8 mouse cellular contexts compared by ENCODE assay signal in genomic region chr1:44148706-44149105, GRCm38 (mm10). TPM values are rescaled to one million over a fixed set of nuclear protein-coding genes. Genes with fewer than 3 reads are reported as not detected.
DNase-seq lines count a peak whose midpoint lies in the region; ATAC-seq and TF ChIP-seq lines count a peak whose summit lies in the region.

No protein-coding gene starts in this region.

- no peak for ATAC-seq in kidney, embryonic 14.5 days (ENCODE audit: low FRiP score, low TSS enrichment)
- ATAC-seq in hindbrain, embryonic 11.5 days (ENCODE audit: low FRiP score), result no peak
- no peak for ATAC-seq in midbrain, embryonic 13.5 days

- no peaks in the 10 kb centered on the region for H3K4me1 ChIP-seq in kidney, embryonic 14.5 days (ENCODE audit: control insufficient read depth, insufficient read depth, low read length)
- 0 out of 2 replicates have a peak, but pooled peaks cover 3% of the 10 kb centered on the region for H3K4me1 ChIP-seq in bone marrow macrophage, adult 2 months (ENCODE audit: control insufficient read depth, insufficient read depth, low read length)
- no peaks in the 10 kb centered on the region for H3K4me1 ChIP-seq in hindbrain, embryonic 11.5 days (replicated peaks; ENCODE audit: control insufficient read depth, insufficient read depth, low read length)
- H3K4me1 ChIP-seq in midbrain, embryonic 13.5 days (replicated peaks), result peaks cover 15% of the 10 kb centered on the region

- peak overlapping the region; percentile 55 for H3K4me2 ChIP-seq in kidney, embryonic 14.5 days (replicated peaks; ENCODE audit: low read depth, low read length)
- H3K4me2 ChIP-seq in hindbrain, embryonic 11.5 days (replicated peaks; ENCODE audit: low read depth, low read length), result peak overlapping the region; percentile 60
- H3K4me2 ChIP-seq in midbrain, embryonic 13.5 days (replicated peaks), result peak overlapping the region; percentile 65

- TF ChIP-seq CTCF in bone marrow macrophage, adult 2 months (IDR thresholded peaks at IDR 0.05; ENCODE audit: low read depth, low read length), result no peak

- H3K9me3 ChIP-seq in kidney, embryonic 14.5 days (ENCODE audit: control insufficient read depth, low read length), result no peaks in the 10 kb centered on the region
- no peaks in the 10 kb centered on the region for H3K9me3 ChIP-seq in hindbrain, embryonic 11.5 days (ENCODE audit: control insufficient read depth, low read length)
- H3K9me3 ChIP-seq in midbrain, embryonic 13.5 days, result no peaks in the 10 kb centered on the region

- DNase-seq in kidney, postnatal 36 days, result no peak
- peak; percentile 38 for DNase-seq in hindbrain, embryonic 11.5 days (ENCODE audit: low spot score)
- no peak for DNase-seq in right cerebral cortex, postnatal 14 days
- no peak for DNase-seq in cerebellum, postnatal 25 days
- DNase-seq in thymus, postnatal 25 days, result no peak

- 29% methylated on average over 6 of the region's 6 CpGs for WGBS in kidney, embryonic 14.5 days
- WGBS in hindbrain, embryonic 11.5 days, result 49% methylated on average over 6 of the region's 6 CpGs
- 34% methylated on average over 6 of the region's 6 CpGs for WGBS in midbrain, embryonic 13.5 days

- H3K27ac ChIP-seq in kidney, embryonic 14.5 days (ENCODE audit: low read depth, low read length), result no peak overlapping the region
- H3K27ac ChIP-seq in bone marrow macrophage, adult 2 months (ENCODE audit: insufficient read depth, low read depth, low read length), result no peak overlapping the region
- H3K27ac ChIP-seq in hindbrain, embryonic 11.5 days (ENCODE audit: low read depth, low read length), result peak overlapping the region; percentile 98; the same call in 1 of the 2 replicates
- H3K27ac ChIP-seq in midbrain, embryonic 13.5 days, result no peak overlapping the region; the same call in 1 of the 2 replicates

- H3K36me3 ChIP-seq in kidney, embryonic 14.5 days (ENCODE audit: control insufficient read depth, insufficient read depth, low read length), result peaks cover 3% of the 10 kb centered on the region; the same call in 1 of the 2 replicates
- no peaks in the 10 kb centered on the region for H3K36me3 ChIP-seq in hindbrain, embryonic 11.5 days (ENCODE audit: control insufficient read depth, insufficient read depth, low read length)
- H3K36me3 ChIP-seq in midbrain, embryonic 13.5 days, result peaks cover 6% of the 10 kb centered on the region; the same call in 1 of the 2 replicates

- H3K4me3 ChIP-seq in kidney, embryonic 14.5 days (ENCODE audit: low read length), result peak overlapping the region; percentile 76
- H3K4me3 ChIP-seq in bone marrow macrophage, adult 2 months (ENCODE audit: insufficient read depth, low read length), result peak overlapping the region; percentile 70
- H3K4me3 ChIP-seq in hindbrain, embryonic 11.5 days (ENCODE audit: low read depth, low read length), result peak overlapping the region; percentile 78
- H3K4me3 ChIP-seq in midbrain, embryonic 13.5 days (replicated peaks), result peak overlapping the region; percentile 86

- no peaks in the 10 kb centered on the region for H3K27me3 ChIP-seq in kidney, embryonic 14.5 days (ENCODE audit: control insufficient read depth, insufficient read depth, low read length)
- no peaks in the 10 kb centered on the region for H3K27me3 ChIP-seq in hindbrain, embryonic 11.5 days (ENCODE audit: control insufficient read depth, insufficient read depth, low read length)
- H3K27me3 ChIP-seq in midbrain, embryonic 13.5 days, result no peaks in the 10 kb centered on the region

- TF ChIP-seq POLR2A in bone marrow macrophage, adult 2 months (IDR thresholded peaks at IDR 0.05; ENCODE audit: borderline replicate concordance, low read depth, low read length), result no peak

- H3K9ac ChIP-seq in kidney, embryonic 14.5 days (ENCODE audit: low read depth, low read length), result peak overlapping the region; percentile 83; the same call in 1 of the 2 replicates
- H3K9ac ChIP-seq in hindbrain, embryonic 11.5 days (ENCODE audit: low read depth, low read length), result peak overlapping the region; percentile 96
- peak overlapping the region; percentile 93 for H3K9ac ChIP-seq in midbrain, embryonic 13.5 days (replicated peaks)

RNA-seq across cellular contexts. Expression of gene Ercc5, which starts 1.2 kb away (rescaled TPM):
- 12.7 and 23.2 TPM in 2 replicates for polyA plus RNA-seq in kidney, embryonic 14.5 days (2014; fragmentation: Nextera tagmentation; extraction: Ambion mirVana)
- polyA plus RNA-seq in bone marrow macrophage, adult 2 months (2012; ENCODE audit: insufficient read depth, insufficient read length, missing spikeins), result 14.5 and 17.3 TPM in 2 replicates
- polyA plus RNA-seq in hindbrain, embryonic 11.5 days (2014; fragmentation: Nextera tagmentation; extraction: Ambion mirVana), result 38.9 and 47.6 TPM in 2 replicates
- 39.7 and 40.0 TPM in 2 replicates for polyA plus RNA-seq in midbrain, embryonic 13.5 days (2015; fragmentation: Nextera tagmentation; extraction: Ambion mirVana)

RNA-seq across cellular contexts. Expression of gene Bivm, which starts 29.9 kb away (rescaled TPM):
- 16.4 and 24.1 TPM in 2 replicates for polyA plus RNA-seq in kidney, embryonic 14.5 days (2014; fragmentation: Nextera tagmentation; extraction: Ambion mirVana)
- polyA plus RNA-seq in bone marrow macrophage, adult 2 months (2012; ENCODE audit: insufficient read depth, insufficient read length, missing spikeins), result 12.1 and 13.7 TPM in 2 replicates
- polyA plus RNA-seq in hindbrain, embryonic 11.5 days (2014; fragmentation: Nextera tagmentation; extraction: Ambion mirVana), result 25.0 and 34.4 TPM in 2 replicates
- 30.5 and 30.8 TPM in 2 replicates for polyA plus RNA-seq in midbrain, embryonic 13.5 days (2015; fragmentation: Nextera tagmentation; extraction: Ambion mirVana)

RNA-seq across cellular contexts. Expression of gene Kdelc1, which starts 30.1 kb away (rescaled TPM):
- 66.4 and 78.0 TPM in 2 replicates for polyA plus RNA-seq in kidney, embryonic 14.5 days (2014; fragmentation: Nextera tagmentation; extraction: Ambion mirVana)
- 13.0 and 15.3 TPM in 2 replicates for polyA plus RNA-seq in bone marrow macrophage, adult 2 months (2012; ENCODE audit: insufficient read depth, insufficient read length, missing spikeins)
- 56.9 and 59.9 TPM in 2 replicates for polyA plus RNA-seq in hindbrain, embryonic 11.5 days (2014; fragmentation: Nextera tagmentation; extraction: Ambion mirVana)
- 33.4 and 35.1 TPM in 2 replicates for polyA plus RNA-seq in midbrain, embryonic 13.5 days (2015; fragmentation: Nextera tagmentation; extraction: Ambion mirVana)

RNA-seq across cellular contexts. Expression of gene Tex30, which starts 46.5 kb away (rescaled TPM):
- 104 and 122 TPM in 2 replicates for polyA plus RNA-seq in kidney, embryonic 14.5 days (2014; fragmentation: Nextera tagmentation; extraction: Ambion mirVana)
- 12.5 and 14.6 TPM in 2 replicates for polyA plus RNA-seq in bone marrow macrophage, adult 2 months (2012; ENCODE audit: insufficient read depth, insufficient read length, missing spikeins)
- 101 and 102 TPM in 2 replicates for polyA plus RNA-seq in hindbrain, embryonic 11.5 days (2014; fragmentation: Nextera tagmentation; extraction: Ambion mirVana)
- 62.3 and 66.8 TPM in 2 replicates for polyA plus RNA-seq in midbrain, embryonic 13.5 days (2015; fragmentation: Nextera tagmentation; extraction: Ambion mirVana)
